Mouse (Mus musculus): ENCODE measurements around the gene Epo.

Gene Epo

DNA sequence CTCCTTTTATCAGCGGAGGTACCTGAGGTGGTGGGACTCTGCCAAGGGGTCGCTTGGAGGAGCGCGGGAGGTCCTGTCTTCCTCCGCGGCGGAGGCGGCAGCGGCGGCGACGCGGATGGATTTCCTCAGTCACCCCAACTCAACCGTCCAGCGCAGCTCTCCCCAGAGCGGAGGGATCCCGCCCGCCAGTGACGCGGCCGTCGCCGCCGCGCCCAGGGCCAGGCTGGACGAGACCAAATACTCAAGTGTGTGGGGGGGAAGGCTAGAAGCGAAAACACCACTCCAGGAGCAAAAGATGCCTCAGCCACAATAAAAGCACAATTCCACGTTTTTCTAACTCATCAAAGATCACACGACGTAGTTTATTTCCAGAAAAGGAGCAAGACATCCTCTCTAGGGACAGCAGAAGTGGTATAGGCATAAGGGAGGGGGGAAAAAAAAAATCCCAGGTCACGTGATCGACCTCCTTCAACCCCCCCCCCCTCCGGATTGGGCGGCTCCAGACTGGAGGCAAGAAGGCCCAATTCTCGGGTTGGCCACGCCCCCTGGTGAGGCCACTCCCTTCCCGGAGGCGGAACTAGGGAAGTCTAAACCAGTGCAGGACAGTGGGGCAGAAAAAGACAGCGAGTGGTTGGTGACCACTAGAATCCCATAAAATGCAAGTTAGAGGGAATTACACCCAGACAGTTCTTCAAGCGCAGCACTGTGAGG lies at the start of gene Epo, which contains the start of gene Gnb2:
TSS of gene Epo (minus strand) at position 126 of the 711 bp plus-strand sequence.
TSS of gene Gnb2 (minus strand) at position 394 of the 711 bp plus-strand sequence.
- DNase-seq: peak; percentile 98 to 99

DNA sequence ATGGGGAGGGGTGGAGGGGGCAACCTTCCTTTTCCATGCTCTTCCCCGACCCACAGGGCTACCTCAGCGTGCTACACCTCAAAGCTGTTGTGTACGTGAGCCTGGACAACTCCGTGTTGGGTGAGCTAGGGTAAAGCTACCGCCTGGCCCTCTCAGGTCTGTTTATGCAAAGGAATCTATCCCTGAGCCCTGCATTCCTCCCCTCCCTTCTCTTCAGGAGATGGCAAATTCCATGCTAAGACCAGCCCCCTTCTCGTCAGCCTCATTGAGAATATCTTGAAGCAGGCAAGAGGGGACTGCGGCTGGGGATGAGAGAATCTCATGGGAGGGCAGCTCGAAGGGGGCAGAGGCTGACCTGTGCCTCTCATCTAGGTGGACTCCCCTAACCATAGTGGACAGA lies 49.7 kb upstream of the Epo start:
- no peak for DNase-seq

DNA sequence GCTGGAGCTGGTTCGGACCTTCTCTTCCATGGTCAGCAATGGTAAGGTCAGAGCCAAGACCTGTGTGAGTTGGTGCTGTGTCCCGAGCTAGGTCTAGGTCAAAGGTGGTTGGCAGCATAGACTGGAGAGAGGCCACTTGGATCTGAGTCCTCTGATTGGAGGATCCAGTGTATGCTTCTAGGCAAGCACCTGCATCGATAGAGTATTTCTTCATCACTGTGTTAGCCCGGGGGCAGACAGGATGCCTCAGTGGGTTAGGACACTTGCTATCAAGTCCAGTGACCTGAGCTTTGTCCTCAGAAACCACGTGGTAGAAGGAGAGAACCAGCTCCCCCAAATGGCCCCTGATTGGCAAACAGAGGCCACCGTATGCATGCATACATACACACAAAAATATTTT lies 47.2 kb upstream of the Epo start:
- no peak for DNase-seq

DNA sequence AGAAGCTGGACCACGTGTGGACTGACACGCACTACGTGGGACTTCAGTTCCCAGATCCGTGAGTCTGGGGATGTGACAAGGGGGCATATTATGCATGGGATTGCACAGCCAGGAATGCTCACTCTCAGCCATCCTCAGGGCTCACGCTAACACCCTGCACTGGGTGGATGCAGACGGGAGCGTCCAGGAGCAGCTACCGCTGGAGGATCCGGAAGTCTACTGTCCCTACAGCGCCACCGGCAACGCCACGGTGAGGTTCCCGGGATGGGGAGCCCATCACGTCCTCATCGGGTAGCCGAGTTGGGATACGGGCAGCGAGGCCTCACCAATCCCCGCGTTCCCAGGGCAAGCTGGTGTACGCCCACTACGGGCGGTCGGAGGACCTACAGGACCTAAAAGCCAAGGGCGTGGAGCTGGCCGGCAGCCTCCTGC lies 41.4 kb upstream of the Epo start:
- DNase-seq: peak in 1 of 2 experiments; percentile 26

DNA sequence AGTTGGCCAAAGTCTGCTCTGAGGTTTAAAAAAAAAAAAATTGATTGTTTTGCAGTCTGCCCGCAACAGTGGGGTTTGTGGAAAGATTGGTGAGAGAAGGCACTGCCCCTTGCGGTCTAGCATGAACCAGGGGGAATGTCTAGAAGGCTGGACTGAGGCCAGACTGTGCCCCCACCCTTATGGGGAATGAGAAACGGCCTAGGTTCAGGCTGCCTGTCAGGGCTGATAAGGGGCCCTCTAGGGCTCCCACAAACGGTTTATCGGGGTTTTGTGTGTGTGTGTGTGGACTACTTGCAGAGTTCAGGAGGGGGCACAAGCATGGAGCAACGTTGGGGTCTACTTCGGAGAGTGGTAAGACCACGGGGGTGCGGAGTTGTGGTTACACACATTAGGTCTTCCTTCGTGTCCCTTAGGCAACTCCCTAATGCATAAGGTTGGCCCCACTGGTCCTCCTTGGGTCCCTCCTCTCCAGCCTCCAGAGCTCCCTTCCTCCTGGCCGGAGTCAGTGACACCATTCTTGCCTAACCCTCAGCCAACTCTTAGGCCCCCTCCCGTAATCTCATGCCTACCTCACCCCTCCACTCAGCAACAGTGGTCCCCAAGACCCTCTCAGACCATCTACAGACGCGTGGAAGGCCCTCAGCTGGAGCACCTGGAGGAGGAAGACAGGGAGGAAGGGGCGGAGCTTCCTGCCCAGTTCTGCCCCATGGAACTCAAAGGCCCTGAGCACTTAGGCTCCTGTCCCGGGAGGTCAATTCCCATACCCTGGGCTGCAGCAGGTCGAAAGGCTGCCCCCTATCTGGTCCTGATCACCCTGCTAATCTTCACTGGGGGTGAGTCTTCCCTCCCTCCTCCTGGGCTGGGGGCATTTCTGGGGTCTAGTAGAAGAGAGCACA lies 37.9 kb upstream of the Epo start:
- no peak for DNase-seq

DNA sequence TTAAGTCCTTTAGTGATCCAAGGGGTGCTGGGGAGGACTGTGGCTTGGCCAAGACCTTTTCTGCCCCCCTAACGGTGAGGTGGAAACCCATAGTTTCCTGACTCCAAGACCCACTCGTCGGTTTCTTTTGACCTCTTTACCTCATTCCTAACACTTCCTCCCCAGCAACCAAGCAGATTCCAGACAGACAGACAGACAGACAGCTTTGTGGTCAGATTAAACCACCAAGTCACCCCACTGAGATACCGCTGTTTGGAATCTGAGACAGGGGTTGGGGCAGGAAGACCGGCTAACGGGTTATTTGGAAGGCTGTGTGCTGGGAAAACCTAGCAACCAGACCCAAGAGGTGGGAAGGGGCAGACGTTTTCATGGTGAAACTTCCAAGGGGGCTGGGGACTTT lies 37.1 kb upstream of the Epo start:
- no peak for DNase-seq

DNA sequence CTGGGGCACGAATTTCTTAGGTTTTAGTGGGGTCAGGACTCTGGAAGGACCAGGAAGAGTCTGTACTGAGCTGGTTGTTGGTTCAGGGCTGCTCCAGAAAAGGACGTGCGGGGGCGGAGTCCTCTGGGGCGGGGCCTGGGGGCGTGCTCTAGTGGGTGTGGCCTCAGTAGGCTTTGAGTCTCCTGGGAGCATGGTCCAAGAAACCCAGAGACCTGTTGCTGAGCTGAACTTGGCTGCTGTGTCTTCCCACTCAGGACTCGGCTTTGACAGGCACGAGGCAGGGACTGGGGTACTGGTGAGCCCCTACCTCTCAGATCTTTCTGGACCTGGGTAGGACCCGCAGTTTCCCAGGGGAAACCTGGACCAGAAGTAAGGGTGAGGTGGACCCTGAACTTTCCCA lies 36.6 kb upstream of the Epo start, which contains the start of gene Tfr2:
TSS of gene Tfr2 (plus strand) at position 176 of the 400 bp plus-strand sequence.
- DNase-seq: peak; percentile 52 to 72

DNA sequence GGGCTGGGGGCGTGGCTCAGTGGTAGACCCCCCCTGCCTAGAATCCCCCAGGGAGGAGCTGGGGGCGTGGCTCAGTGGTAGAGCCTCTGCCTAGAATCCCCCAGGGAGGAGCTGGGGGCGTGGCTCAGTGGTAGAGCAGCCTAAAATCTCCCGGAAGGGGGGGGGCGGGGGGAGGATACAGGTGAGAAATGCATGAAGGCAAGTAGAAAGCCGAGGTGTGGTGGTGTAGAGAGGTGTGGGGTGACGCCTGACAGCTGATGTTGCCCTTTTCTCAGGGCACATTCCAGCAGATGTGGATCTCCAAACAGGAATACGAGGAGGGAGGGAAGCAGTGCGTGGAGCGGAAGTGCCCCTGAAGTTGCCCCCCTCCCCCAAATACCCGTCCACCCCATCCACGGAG lies 36.0 kb upstream of the Epo start:
- DNase-seq: no peak

DNA sequence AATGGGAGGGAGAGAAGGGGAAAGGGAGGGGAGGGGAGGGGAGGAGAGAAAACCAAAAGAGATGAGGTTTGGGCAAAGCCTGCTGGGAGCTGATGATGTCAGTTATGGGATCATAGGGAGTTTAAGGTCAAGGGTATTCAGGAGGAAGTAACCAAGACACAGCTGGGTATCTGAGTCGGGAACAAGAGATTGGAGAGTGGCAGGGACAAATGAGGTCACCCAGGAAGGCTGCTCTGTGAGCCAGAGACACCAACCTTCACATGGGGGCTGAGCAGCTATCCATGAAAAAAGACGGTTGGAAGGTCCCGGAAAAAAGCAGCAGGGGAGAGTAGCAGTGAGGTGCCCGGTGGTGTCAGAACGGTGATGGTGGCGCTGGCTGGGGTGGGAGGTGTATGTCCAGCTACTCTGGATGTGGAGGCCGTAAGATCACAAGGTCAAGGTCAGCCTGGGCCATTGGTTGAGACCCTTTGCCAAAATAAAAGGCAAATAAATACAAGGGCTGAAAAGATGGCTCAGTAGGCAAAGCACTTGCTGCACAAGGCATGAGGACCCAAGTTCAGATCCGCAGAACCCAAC lies 35.3 kb upstream of the Epo start:
- DNase-seq: no peak

DNA sequence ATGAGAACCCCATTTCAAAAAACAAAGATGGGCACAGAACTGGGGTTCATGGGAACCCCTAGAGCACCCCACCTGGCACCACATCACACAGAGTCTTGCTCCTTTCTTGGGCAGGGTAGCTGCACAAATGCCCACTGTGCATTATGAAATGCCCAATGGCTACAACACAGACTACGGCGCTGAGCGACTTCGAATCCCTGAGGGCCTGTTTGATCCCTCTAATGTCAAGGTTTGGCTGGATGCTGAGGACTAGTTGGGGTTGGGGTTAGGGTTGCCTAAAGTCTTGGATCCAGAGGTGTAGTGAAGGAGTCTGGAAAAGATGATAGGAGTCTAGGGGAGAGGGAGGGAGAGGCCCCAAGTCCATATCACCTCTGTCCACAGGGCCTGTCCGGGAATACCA lies 33.4 kb upstream of the Epo start:
- no peak for DNase-seq

DNA sequence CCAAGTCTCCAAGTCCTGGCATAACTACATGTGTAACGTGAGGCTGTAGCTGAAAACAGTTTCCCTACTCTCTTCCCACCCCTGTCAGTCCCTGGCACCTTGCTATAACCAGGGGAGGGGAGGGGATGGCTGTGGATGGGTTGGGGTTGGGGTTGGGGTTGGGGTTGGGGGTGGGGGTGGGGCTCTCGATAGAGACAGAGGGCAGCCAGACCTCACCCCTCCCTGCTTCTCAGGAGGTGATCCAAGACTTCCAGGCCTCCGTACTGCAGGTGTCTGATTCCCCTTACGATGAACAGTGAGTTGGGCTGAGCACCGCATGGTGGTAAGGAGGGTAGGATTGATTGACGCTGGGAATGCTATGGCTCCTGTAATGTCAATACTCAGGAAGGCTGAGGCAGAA lies 32.7 kb upstream of the Epo start:
- no peak for DNase-seq

DNA sequence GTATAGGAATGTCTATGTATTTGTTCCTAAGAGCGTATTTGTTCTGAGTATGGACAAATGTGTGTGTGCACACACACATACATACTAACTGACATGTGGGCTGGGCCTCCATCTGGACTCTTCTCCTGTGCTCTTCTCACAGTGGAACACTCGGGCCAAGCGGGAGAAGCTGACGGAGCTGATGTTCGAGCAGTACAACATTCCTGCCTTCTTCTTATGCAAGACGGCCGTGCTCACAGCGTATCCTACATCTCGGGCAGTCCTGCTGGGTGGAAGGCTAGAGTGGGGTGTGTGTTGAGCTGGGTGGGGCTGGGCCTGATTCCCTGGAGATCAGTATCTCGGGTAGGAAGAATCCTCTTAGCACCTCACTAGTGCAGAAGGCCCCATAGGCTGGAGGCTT lies 29.9 kb upstream of the Epo start:
- DNase-seq: no peak

DNA sequence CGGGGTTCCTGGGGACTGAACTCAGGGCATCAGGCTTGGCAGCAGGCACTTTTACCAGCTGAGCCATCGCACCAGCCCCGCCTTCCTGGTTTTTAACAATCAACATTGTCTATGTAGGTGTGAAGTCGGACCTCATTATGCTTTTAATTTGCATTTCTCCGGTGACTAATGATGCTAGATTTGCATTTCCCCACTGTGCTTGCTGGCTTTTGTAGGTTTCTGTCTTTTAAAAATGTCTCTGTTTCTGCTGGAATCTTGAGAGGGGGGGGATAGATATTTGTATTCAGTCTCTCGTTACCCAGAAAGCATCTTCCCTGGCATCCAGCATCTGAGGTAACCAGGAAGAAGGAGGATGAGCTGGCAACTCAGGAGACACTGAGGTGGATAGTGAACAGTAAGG lies 28.5 kb upstream of the Epo start:
- DNase-seq: no peak

DNA sequence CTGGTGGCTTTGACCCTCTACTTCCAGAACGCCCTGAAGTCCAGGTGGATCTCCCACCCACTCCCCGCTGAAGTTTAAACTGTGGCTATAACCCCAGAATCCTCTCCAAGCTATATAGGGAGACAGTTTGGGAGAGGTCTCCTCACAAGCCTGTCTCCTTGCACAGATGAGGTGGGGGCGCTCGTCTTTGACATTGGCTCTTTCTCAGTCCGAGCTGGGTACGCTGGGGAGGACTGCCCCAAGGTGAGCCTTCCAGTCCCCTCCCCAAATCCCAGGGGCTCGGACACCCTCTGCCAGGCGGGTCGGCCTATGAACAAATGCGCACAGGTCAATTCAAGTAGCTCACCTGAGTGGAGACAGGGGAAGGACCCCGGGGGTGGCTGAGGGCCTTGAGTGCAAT lies 20.9 kb upstream of the Epo start:
- DNase-seq: no peak

DNA sequence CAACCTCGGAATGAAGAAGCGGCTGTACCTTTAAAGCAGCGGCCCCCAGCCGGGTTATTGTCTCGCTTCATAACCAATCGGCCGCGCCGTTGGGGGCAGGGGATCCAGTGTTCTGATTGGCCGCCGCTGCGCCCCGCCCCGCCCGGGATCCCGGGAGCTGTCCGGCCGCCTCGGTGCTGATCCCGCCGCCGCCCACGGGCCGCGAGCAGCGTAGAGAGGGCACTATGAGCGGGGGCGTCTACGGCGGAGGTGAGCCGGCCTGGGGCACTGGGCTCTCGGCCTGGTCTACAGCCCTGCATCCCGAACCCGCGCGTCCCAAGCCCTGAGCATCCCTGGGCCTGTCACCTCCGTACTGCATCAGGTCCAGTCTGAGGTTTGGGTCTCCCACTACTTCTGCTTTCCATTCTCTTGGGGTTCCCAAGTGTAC lies 20.4 kb upstream of the Epo start, which contains the start of gene Actl6b:
TSS of gene Actl6b (plus strand) at position 107 of the 427 bp plus-strand sequence.
- peak; percentile 43 to 55 for DNase-seq

DNA sequence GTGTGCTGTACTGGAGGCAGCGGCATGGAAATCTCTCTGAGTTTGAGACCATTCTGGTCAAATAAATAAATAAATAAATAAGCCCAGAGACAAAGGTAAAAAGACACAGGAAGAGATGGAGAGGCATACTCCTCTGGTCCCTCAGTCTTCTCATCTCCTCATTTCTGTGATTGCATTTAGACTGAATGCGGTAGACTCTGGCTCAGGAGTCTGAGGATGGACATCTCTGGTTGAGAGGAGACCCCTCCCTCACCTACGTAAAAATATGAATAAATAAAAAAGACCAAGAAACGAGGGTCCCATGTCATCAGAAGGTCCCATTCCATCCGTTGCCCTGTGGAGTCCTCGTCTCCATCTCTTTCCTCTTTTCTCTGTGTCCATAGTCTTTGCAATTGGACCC lies 20.0 kb upstream of the Epo start:
- DNase-seq: no peak

DNA sequence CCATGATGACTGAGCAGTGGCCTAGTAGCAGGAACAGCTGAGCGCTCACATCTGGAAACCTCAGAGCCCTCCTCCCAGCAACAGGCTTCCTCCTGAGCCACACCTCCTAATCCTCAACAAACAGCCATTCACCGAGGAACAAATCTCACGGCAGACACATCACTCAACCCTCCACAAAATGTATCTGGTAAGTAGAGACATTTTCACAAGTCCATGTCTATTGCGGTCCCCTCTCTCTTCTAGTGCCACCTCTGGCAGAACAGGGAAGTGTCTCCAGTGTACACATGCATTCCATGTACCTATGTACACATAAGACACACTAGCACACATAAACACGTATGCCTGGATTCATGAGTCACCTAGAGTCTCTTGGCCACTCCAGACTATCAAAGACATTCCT lies 18.1 kb upstream of the Epo start:
- DNase-seq: no peak

DNA sequence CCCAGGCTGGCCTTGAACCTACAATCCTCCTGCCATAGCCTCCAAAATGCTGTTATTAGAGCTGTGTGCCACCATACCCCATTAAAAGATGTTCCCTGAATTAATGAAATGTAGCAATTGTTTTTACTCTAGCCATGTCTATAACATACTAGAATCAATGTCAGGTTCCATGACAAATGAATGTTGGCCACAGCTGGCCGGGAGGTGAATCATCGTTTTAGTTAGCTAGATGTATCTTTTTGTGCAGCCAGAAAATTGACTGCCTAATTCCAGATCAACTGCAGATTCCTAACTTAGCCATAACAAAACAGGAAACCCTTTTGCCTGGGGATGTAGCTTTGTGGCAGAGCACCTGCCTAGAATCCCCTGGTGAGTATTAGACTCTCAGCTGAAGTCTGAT lies 16.8 kb upstream of the Epo start:
- DNase-seq: no peak

DNA sequence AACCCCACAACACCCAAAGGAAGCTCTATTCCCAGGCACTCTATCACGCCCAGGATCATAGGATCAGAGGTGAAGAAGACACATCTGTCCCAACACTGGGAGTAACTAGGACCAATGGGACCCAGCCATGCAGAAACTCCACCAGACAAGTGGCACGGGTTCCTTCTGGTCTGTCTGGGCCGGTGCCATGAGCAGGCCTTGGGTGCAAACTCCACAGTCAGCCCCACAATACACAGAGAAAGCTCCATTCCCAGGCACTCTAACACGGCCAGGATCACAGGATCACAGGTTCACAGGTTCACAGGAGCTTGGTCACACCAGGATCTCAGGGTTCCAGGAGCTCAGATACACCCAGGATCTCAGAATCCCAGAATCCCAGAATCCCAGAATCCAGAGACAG lies 12.6 kb upstream of the Epo start:
- DNase-seq: peak in 1 of 2 experiments; percentile 32

DNA sequence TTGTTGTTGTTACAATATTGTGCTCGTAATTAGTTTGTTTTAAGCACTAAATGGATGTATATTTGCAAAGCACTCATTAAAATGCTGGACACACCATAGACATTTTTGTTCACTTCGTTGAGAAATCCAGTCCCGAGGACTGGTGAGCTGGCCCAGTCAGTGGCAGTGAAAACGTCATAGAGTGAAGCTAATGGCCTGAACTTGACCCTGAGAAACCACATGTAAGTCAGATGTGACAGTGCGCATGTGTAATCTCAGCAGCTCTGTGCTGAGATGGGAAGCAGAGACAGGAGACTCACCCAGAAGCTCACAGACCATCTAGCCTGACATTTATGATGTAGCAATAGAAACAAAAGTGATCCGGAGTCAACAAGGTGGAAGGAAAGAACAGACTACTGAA lies 11.9 kb upstream of the Epo start:
- no peak for DNase-seq

DNA sequence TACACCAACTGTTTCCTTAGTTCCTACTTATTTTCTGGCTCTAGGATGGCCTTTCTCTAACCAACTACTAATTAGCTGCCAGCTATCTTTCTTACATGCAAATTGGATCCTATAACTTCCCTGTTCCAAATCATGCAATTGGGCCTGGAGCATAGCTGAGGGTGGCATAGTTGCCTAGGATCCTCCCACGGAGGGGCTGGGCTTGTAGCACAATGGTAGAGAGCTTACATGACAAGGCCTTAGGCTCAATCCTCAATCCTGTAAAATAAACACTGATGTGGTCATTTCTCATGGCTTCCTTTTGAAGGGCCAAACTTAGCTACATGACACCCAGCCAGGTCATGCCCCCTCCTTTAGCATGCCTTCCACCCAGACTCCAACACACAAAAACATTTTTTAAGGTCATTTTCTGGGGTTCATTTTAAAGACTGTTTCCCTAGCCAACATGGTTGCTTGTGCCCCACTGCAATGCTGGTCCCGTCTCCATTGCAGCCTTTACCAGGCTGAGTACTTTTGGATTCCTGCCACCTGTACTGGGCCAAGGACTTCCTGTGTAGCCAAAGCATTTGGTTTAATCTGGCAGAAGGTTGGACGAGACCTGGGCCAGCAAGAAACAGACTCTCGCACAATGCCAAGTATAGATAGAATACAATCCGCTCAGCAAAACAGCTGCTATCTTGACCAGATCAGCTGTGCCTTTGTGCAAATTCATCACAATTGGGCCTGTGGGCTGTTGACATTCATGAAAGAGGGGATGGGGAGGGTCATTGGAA lies 8.9 kb upstream of the Epo start:
- no peak for DNase-seq

DNA sequence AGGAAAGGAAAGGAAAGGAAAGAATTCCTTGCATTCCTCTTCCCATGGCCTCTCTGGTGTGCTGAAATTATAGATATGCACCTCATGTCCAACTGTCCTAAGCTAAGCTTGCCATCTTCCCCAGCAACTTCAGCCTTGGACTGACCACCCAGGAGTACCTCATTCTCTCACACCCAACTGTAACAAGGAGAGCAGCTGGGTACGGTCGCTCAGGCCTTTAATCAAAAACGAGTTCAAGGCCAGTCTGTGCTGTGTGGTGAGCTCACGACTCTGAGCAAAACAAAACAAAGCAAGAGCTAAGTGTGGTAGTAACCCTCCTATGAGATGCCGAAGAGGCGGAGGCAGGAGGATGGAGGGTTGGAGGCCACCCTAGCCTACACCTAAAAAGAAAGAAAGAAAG lies 7.9 kb upstream of the Epo start:
- no peak for DNase-seq

DNA sequence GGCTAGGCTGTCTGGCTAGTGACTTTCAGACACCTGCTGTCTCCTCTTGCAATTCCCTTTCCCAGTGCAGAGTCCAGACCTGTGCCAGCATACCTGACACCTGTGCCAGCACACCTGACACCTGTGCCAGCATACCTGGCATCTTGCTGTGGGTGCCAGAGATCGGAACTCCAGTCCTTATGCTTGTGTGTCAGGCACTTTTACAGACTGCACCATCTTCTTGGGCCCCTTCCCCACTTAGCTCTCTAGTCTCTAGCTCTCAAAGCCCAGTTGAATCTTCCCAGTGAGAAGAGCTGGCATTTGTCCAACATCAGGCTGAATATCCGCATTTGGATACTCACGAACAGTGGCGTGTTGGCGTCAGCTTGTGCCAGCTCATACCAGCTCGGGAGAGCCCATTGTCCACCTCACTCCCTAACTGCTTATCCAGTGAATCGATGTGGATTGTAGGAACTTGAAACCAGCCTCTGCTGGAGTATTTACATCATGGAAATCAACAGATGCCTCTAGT lies 6.3 kb upstream of the Epo start:
- no peak for DNase-seq

All from kidney, adult 8-10 months (tissue).